Mouse (Mus musculus): Measurements from ENCODE around the gene Lpar1.
A peak's percentile ranks its signal among the peaks of the same experiment; 100 is the strongest.

The Lpar1 gene

DNA sequence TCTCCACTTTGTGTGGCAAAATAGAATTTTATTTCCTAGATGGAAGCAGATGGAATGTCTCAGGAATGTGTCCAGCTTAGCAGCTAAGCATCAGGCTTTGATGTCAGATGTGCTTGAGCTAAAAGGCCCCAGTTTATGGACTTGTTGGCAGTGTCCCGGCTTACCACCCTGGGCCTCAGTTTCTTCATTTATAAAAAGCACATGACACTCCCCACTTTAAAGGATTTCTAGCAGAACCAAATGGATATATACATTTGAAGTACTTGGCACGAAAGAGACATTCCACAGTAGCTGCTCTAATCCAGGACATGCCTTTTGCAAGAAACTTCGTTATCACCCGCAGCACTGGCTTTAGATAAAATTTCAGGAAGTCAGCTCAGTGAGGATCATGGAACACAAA, 100.4 kb downstream of the Lpar1 start:
- DNase-seq (ENCODE audit: low spot score in 2 of 2), result no peak

DNA sequence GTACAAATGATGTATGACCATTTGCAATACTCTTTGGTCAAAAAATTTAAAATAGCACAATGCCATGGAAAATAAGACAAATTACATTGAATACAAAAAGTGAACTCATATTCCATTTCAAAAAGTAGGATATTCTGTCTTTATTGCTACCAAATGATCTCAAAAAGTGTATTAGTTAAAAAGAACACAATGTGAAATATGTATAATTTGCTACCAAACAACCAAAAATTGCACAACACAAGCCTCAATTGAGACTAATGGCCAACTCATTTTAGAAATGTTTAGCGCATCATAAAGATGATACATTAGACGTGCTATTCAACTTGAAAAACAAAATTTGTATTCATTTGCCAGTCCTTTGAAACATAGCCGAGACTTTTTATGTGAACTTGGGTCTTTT, 104.9 kb downstream of the Lpar1 start:
- no peak for DNase-seq (ENCODE audit: low spot score in 2 of 2)

DNA sequence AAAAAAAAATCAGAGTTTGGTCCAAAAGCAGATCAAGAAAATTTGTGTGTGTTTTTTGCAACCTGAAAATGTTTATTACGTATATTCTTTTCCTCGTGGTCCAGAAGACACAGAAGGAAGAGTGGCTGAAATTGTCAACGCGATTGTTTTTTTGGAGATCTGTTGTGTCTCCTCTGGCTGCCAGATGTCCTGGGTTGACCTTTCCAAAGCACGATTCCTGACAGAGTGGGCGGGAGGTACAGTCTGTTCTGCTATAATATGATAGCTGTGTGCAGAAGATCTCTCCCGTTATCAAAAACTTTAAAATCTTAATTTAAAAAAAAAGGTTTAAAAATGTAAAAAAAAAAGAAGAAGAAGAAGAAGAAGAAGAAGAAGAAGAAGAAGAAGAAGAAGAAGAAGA, 105.9 kb downstream of the Lpar1 start:
- DNase-seq (ENCODE audit: low spot score in 2 of 2), result peak in 1 of 2 experiments; percentile 33

DNA sequence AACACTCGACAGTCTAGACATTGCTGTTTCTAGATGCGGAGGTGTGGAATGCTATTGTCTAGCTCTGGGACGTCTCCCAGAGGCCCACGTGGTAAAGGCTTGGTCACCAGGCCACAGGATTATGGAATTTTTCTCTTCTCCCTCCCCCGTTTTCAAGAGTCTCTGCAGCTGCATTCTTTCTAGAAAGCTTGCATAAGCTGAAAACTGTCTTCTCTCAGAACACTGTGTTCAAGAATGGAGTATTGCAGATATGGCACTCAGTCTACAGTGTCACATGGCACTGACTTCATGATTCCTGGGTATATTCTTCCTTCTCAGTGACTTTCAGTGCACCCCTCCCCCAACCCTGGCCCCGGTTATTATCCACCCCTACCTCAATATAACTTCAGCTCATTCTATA, 107.9 kb downstream of the Lpar1 start:
- DNase-seq (ENCODE audit: low spot score in 2 of 2), result no peak

DNA sequence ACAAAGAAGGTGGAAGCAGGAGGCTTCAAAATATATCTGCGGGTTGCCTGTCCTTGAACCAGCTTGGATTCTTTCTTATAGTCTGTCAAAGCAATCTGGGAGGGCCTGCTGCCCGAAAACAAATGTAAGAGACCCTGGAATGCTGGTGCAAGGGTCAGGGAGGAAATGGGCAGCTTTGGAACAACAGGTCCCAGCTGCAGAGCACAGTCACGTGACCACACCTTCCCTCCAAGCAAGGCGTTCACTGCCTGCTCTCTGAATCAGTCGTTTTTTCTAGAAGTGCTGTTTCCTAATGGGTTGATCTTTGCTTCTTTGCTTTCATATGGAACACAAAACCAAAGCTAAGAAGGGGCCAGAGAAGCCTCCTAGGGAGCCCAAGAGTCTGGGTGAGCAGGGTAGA, 111.4 kb downstream of the Lpar1 start:
- DNase-seq (ENCODE audit: low spot score in 2 of 2), result no peak

DNA sequence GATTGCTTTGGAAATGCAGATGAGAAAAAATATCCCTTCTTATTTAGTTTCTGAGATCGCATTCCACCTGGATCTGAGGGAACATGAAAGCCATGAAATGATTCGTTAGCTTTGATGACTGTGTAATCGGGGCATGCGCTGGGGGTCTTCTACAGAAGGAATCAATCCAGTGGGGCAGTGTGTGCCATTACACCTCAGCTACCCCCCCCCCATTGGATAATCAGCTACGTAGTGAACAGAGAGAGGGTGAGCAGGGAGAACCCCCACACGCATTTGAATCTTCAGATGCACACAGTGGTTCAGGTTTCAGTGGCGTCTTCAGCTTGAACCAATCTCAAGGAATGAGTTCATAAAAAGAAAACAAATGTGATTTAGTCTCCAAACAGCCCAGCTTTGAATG, 115.0 kb downstream of the Lpar1 start:
- DNase-seq (ENCODE audit: low spot score in 2 of 2), result no peak

DNA sequence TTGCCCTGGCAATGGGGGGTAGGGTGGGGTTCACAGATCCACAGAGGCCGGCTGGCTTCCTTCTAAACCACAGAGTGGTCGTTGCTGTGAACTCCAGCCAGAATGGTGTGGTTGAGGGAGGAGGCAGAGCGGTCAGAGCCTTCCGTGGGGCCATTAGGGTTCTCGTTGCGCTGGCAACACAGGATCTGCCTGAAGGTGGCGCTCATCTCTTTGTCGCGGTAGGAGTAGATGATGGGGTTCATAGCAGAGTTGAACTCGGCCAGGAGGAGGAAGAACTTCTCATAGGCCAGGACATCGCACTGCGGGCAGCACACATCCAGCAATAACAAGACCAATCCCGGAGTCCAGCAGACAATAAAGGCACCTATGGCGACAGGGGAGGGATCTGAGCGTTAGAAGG, 116.4 kb downstream of the Lpar1 start:
- DNase-seq (ENCODE audit: low spot score in 2 of 2), result no peak

DNA sequence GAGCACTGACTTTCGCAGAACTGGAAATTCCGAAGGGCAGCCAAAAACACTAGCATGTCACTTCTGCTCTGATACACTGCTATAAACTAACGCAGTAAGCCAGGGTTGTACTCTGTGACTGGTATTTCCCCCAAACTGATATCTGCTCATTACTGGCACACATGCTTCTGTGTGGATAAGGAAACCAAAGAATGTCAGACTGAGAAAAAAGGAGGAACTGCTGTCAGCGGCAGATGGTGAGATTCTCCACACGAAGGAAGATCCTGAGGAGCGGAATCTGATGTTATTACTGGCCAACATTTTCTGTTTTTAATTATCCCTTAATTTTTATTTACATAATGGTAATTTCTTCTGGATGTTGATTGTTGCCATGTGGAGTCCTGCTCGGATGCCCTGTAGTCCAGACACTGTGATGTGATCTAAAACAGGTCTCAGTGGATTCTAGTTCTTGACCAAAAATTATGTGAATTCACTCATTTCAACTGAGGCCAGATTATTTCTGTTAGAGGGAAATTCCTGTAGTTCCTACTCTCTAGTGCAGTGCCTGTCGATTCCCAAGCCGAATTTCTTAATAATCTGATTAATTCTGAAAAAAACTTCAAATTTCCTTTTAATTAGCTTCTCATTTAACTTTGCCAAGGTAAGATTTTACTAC, 130.3 kb downstream of the Lpar1 start:
- no peak for DNase-seq (ENCODE audit: low spot score in 2 of 2)

DNA sequence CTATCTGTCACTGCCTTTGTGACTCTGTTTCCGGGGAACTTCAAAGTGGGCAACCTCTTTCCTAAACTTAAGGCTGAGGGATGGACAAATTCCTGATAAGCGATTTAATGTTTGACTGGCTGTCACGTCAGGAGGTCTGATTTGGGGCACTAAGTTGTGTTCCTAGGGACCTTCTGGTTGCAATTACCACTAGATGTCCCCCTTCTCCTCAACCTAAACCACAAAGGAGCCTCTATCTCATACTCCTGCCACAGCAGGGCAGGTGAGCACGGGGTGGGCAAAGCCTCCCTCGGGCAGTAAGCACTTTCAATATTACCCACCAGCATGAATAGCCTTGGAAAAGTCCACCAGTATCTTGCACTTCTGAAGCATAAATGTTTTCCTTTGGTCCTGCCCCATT, 134.5 kb downstream of the Lpar1 start:
- DNase-seq (ENCODE audit: low spot score in 2 of 2), result no peak

DNA sequence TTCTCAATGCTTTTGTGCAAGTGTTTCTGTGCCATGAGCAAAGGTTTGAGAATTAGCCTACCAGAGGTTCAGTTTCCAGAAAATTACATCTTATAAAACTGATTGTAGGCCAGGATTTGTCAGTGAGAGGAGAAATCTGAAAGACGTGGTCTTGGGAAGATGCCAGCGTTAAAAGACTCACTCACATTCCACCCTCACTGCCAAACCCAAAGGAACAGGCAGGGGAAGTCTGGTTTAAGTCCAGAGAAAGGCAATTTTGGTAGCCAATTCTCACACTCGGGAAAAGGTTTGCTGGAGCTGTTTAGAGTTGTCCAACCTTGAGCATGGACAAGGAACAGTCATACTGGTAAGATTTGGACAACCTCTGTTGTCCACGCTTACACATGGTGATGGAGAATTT, 136.4 kb downstream of the Lpar1 start:
- no peak for DNase-seq (ENCODE audit: low spot score in 2 of 2)

DNA sequence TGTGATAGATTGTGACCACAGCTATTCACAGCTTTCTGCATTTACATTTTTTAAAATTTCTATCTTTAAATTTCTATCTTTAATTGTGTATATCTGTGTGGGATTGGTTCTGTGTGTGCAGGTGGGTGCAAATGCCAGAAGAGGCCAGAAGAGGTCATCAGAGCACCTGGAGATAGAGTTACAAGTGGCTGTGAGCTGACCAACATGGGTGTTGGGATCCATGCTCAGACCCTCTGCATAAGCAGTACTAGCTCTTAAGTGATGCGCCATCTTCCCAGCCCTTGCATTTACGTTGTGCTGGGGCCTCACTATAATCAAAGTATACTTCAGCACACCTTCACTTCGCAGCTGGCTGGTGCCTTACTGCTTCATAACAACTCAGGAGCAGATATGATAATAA, 138.2 kb downstream of the Lpar1 start:
- no peak for DNase-seq (ENCODE audit: low spot score in 2 of 2)

DNA sequence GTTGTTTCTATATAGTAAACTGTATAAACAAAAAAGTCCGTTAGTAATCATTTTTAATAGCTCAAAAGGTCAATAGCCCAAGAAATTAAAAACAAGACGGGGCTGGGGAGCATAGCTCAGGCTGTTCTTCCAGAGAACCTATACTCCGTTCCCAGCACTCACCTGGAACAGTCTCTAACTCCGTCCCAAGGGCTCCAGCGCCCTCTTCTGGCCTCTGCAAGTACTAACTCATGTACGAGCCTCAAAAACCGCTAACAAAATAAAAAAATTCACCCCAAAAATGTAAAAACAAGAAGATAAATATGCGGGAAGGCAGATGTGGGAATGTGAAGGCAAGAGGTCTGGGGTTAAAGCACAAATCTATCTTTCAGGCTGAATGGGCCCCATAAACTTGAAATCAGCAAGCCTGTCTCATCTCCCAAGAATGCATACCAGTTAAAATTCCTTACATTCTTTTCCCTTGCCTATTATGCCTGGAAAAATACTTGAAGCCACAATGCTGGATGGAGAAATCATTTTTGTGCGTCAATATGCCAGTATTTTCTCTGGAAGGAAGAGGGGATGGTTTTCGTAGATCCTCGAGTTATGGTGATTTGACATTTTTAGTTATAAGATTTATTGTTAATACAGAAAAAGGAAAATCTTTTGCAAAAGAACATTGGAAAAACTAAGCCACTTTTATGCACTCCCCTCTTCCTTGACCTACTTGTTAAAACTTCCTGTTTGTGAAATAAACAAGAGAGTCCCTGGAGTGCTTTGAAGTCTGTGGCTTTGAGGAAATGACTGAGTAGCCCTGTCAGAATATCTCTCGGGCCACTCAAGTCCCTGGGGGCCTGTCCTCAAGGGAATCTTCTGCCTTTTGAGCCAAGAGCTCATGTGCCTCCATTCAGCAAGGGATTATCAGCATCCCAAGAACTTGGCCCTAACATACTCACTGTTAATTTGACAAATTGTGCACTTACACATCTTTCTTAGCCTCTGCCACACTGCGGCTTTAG, 140.2 kb downstream of the Lpar1 start:
- no peak for DNase-seq (ENCODE audit: low spot score in 2 of 2)

DNA sequence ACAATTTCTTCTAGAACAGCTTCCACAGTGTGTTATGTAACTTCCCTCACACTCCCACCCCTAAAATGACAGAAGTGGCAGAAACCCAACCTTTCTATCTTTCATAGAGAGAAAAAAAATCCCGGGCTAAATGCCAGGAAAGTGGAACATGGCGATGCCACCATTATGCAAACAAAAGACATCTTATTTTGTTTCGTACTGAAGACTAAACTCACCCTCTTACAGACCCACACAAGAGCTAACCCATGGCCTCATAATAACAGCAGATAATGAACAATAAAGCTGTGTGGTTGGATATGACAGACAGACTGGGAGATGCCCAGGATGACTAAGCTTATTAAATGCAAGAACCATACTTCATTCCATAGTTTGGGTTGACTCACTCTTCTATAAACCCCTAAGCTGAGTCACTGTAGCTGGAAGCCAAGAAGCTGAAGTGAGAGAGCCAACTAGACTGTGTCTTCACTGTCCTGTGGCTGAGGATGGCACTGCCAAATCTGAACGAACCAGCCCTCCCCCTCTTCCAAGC, 151.7 kb downstream of the Lpar1 start:
- no peak for DNase-seq (ENCODE audit: low spot score in 2 of 2)

DNA sequence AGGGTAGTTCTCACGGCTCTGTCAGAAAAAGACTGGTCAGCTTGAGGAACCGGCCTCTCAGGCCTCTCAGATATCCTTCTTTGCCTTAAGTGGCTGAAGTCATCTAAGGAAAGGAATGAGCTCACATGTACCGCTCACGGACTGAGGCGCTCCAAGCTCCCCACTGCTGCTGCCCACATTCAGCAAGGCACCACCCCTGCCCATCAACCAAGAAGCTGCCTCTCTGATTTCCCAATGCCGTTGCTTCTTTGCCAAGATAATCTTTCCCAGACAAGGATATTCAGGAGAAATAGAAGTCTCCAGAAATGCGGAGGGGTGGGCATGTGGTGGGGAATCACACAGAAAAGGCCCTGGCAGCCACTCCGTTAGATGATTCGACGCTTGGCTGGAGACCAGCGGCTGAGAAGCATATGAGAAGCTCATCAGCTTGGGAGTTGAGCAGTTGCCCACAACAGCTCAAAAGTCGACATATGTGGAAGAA, 152.8 kb downstream of the Lpar1 start:
- peak in 1 of 2 experiments; percentile 28 for DNase-seq (ENCODE audit: low spot score in 2 of 2)
